Mouse (Mus musculus): Measurements from ENCODE around the gene Smim14.

DNA sequence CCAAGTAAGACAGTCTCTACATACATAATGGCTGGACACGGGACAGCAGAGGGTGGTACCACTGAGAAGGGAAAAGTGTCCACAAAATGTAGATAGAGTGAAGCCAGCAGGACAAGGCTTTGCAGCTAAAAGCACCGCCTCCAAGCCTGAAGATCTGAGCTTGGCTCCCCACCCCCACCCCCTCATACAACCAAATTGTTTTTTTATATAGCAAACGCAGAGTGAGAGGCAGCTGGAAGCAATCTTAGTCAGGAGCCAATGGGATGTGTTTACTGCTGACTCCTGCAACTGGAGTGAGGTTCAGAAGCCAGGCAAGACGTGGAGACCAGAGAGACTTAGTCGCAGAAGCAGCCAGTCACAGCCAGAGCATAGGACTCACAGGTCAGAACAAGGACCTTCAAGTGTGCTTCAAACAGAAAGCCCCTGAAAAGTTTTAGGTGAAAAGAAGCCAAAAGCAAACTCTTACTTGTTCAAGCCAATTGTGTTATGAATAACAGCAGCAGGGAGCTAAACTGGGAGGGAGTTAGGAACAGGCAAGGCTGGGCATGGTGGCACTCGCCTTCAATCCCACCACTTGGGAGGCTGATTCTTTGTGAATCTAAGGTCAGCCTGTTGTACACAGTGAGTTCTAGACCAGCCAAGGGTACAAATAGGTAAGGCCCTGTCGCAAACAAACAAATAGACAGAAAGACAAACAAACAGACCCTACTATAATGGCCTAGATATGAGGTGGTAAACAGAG is 79.7 kb downstream of the Smim14 start:
- TF ChIP-seq CTCF (IDR thresholded peaks at IDR 0.05; ENCODE audit: low read depth) (no peak), EP300 (IDR thresholded peaks at IDR 0.05; ENCODE audit: low read depth) (no peak)
